Mouse (Mus musculus): ENCODE measurements around the gene Elfn2. TPM values are rescaled to one million over a fixed set of nuclear protein-coding genes. Genes with fewer than 3 reads are reported as not detected.

The Elfn2 gene
- polyA plus RNA-seq, 1 experiment from 2014 or later = 0.17 TPM

DNA sequence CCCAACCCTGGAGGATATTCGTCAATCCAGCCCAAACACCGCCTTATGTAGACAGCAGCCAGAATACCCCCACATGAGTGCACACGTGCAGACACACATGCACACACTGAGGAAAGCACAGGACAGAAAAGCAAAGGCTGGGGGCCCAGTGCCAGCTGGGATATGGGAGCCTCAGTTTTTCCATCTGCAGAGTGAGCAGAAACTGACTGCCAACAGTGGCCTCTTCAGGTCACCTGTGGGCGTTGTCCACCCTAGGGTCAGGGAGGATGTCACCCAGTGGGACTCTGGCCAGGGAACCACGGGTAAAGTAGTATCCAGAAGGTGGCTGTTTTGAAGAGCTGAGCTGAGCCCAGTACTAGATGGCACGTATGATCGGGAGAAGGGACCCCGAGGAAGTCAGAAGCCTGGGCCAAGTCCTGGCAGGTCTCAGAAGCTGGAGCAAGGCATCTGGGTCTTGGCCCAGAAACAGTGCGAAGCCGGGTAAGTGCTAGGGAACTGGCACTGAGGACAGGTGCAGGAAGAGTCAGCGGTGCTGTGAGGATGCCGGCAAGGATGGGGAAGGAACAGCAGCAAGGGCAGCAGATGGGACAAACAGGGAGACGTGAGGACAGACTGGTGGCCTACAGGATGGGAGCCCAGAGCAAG lies 20.0 kb downstream of the Elfn2 start:
- H3K4me2 ChIP-seq (replicated peaks; ENCODE audit: low read depth) = no peak overlapping the region
- no peaks in the 10 kb centered on the region for H3K27me3 ChIP-seq (replicated peaks; ENCODE audit: control insufficient read depth, insufficient read depth, low read length)
- H3K4me3 ChIP-seq (ENCODE audit: low read depth, low read length) = no peak overlapping the region
- TF ChIP-seq CTCF (IDR thresholded peaks at IDR 0.05; ENCODE audit: low read depth) = no peak
- H3K36me3 ChIP-seq (ENCODE audit: control insufficient read depth, insufficient read depth) = no peaks in the 10 kb centered on the region
- no peak for ATAC-seq
- H3K9ac ChIP-seq (ENCODE audit: low read depth, low read length) = no peak overlapping the region
- no peaks in the 10 kb centered on the region for H3K4me1 ChIP-seq (replicated peaks; ENCODE audit: control insufficient read depth, insufficient read depth, low read length)
- no peak overlapping the region for H3K27ac ChIP-seq (ENCODE audit: low read depth, low read length)
- WGBS = 70% methylated on average over 13 of the region's 13 CpGs
- no peaks in the 10 kb centered on the region for H3K9me3 ChIP-seq (ENCODE audit: control insufficient read depth)

GRCm38 (mm10) chr15:78698084-78698483 lies 20.5 kb downstream of the Elfn2 start:
- Histone ChIP-seq H3K9ac (ENCODE audit: low read depth, low read length) (no peak overlapping the region), H3K9me3 (ENCODE audit: control insufficient read depth) (no peaks in the 10 kb centered on the region), H3K27ac (ENCODE audit: low read depth, low read length) (no peak overlapping the region), H3K27me3 (replicated peaks; ENCODE audit: control insufficient read depth, insufficient read depth, low read length) (no peaks in the 10 kb centered on the region), H3K4me1 (replicated peaks; ENCODE audit: control insufficient read depth, insufficient read depth, low read length) (no peaks in the 10 kb centered on the region), H3K4me2 (replicated peaks; ENCODE audit: low read depth) (no peak overlapping the region), H3K4me3 (ENCODE audit: low read depth, low read length) (no peak overlapping the region), H3K36me3 (ENCODE audit: control insufficient read depth, insufficient read depth) (no peaks in the 10 kb centered on the region)
- TF ChIP-seq CTCF (IDR thresholded peaks at IDR 0.05; ENCODE audit: low read depth) = no peak
- WGBS = 54% methylated on average over 5 of the region's 5 CpGs
- ATAC-seq = no peak

DNA sequence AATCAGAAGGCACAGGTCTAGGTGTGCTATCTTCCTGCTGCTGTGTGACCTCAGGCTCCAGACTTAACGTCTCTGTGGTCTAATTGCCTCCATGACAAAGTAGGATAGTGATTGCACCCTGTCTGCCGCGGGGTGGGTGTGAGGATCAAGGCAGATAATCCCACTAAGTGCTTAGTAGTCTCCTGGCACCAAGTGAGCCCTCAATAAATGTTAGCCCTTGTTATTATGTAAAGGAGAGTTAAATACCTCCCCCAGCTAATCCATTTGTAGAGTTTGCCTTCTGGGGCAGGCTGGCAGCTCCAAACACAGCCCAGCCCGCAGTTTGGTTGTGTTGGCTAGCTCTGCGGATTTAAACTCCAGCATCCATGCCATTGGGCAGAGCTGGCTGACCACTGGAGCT lies 22.8 kb downstream of the Elfn2 start:
- no peak for TF ChIP-seq CTCF (IDR thresholded peaks at IDR 0.05; ENCODE audit: low read depth)
- no peaks in the 10 kb centered on the region for H3K36me3 ChIP-seq (ENCODE audit: control insufficient read depth, insufficient read depth)
- H3K9ac ChIP-seq (ENCODE audit: low read depth, low read length) = no peak overlapping the region
- H3K27ac ChIP-seq (ENCODE audit: low read depth, low read length) = no peak overlapping the region
- WGBS = 11% methylated on average over 5 of the region's 5 CpGs
- no peak overlapping the region for H3K4me3 ChIP-seq (ENCODE audit: low read depth, low read length)
- no peaks in the 10 kb centered on the region for H3K9me3 ChIP-seq (ENCODE audit: control insufficient read depth)
- no peak overlapping the region for H3K4me2 ChIP-seq (replicated peaks; ENCODE audit: low read depth)
- ATAC-seq = no peak
- H3K27me3 ChIP-seq (replicated peaks; ENCODE audit: control insufficient read depth, insufficient read depth, low read length) = no peaks in the 10 kb centered on the region
- no peaks in the 10 kb centered on the region for H3K4me1 ChIP-seq (replicated peaks; ENCODE audit: control insufficient read depth, insufficient read depth, low read length)

- Histone ChIP-seq H3K9ac (ENCODE audit: low read depth, low read length) (no peak overlapping the region), H3K9me3 (ENCODE audit: control insufficient read depth) (no peaks in the 10 kb centered on the region), H3K27me3 (replicated peaks; ENCODE audit: control insufficient read depth, insufficient read depth, low read length) (no peaks in the 10 kb centered on the region), H3K4me2 (replicated peaks; ENCODE audit: low read depth) (no peak overlapping the region), H3K36me3 (ENCODE audit: control insufficient read depth, insufficient read depth) (no peaks in the 10 kb centered on the region), H3K27ac (ENCODE audit: low read depth, low read length) (no peak overlapping the region), H3K4me3 (ENCODE audit: low read depth, low read length) (no peak overlapping the region), H3K4me1 (replicated peaks; ENCODE audit: control insufficient read depth, insufficient read depth, low read length) (0 out of 2 replicates have a peak, but pooled peaks cover 2% of the 10 kb centered on the region)
- ATAC-seq = no peak
- TF ChIP-seq CTCF (IDR thresholded peaks at IDR 0.05; ENCODE audit: low read depth) = no peak
- 56% methylated on average over 8 of the region's 8 CpGs for WGBS
Measured at GRCm38 (mm10) chr15:78692505-78692904, 26.1 kb downstream of the Elfn2 start.

DNA sequence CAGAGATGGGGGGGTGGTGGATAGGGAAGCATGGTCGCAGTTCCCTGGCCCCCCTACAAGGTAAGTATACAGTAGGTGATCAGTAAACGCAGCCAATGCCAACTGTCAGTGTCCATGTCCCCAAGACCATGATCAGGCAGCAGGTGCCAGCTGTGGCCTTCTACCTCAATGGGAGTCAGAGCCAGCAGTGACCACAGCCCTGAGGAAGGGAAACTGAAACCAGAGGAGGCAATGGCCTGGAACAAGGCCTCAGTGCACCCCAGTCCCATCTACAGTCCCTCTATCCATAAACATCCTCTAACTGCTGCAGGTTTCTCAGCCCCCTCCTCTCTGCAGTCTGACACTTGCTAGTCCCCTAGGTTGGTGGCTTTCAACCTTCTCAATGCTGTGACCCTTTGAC lies 27.9 kb downstream of the Elfn2 start:
- H3K4me3 ChIP-seq (ENCODE audit: low read depth, low read length) = no peak overlapping the region
- WGBS = 89% methylated on average over 2 of the region's 2 CpGs
- no peaks in the 10 kb centered on the region for H3K9me3 ChIP-seq (ENCODE audit: control insufficient read depth)
- no peak overlapping the region for H3K4me2 ChIP-seq (replicated peaks; ENCODE audit: low read depth)
- 0 out of 2 replicates have a peak, but pooled peaks cover 2% of the 10 kb centered on the region for H3K4me1 ChIP-seq (replicated peaks; ENCODE audit: control insufficient read depth, insufficient read depth, low read length)
- H3K36me3 ChIP-seq (ENCODE audit: control insufficient read depth, insufficient read depth) = no peaks in the 10 kb centered on the region
- H3K27me3 ChIP-seq (replicated peaks; ENCODE audit: control insufficient read depth, insufficient read depth, low read length) = no peaks in the 10 kb centered on the region
- no peak overlapping the region for H3K27ac ChIP-seq (ENCODE audit: low read depth, low read length)
- TF ChIP-seq CTCF (IDR thresholded peaks at IDR 0.05; ENCODE audit: low read depth) = no peak
- no peak overlapping the region for H3K9ac ChIP-seq (ENCODE audit: low read depth, low read length)
- ATAC-seq = no peak

DNA sequence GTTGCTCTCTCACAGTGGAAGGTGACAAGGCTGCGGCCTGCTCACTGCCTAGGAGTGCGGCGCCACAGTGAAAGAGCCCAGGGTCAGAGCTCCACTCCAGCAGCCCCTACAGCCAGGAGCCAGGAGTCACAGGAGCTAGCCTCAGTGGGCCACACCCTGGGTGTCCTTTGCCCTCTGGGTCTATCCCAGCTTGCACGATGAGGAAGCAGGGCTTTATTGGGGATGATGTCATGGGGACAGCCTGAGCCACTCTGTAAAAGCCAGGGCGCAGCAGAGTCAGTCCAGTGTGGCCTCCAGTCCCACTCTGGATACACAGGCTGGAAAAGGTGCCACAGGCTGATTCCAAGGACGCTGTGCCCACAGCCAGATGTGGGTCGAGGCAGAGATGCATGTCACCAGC lies 31.7 kb downstream of the Elfn2 start:
- peak; percentile 95 for ATAC-seq

More for the DNA sequence above, 31.7 kb downstream of the Elfn2 start:
- H3K27me3 ChIP-seq (replicated peaks; ENCODE audit: control insufficient read depth, insufficient read depth, low read length) = no peaks in the 10 kb centered on the region
- no peaks in the 10 kb centered on the region for H3K9me3 ChIP-seq (ENCODE audit: control insufficient read depth)
- H3K27ac ChIP-seq (ENCODE audit: low read depth, low read length) = no peak overlapping the region
- WGBS = 49% methylated on average over 7 of the region's 7 CpGs
- no peak overlapping the region for H3K4me3 ChIP-seq (ENCODE audit: low read depth, low read length)
- no peak overlapping the region for H3K4me2 ChIP-seq (replicated peaks; ENCODE audit: low read depth)
- 0 out of 2 replicates have a peak, but pooled peaks cover 2% of the 10 kb centered on the region for H3K4me1 ChIP-seq (replicated peaks; ENCODE audit: control insufficient read depth, insufficient read depth, low read length)
- no peak for TF ChIP-seq CTCF (IDR thresholded peaks at IDR 0.05; ENCODE audit: low read depth)
- no peak overlapping the region for H3K9ac ChIP-seq (ENCODE audit: low read depth, low read length)
- H3K36me3 ChIP-seq (ENCODE audit: control insufficient read depth, insufficient read depth) = no peaks in the 10 kb centered on the region
